Mouse (Mus musculus) E14TG2a.4 (cell line): ENCODE results near the gene Tmem63b.

Source experiments
- CTCF ChIP-seq: conservative IDR thresholded peaks from 2 replicates; pipeline ENCODE4 v1.5.1; 2014; ENCODE audit warnings: low read length
- NANOG ChIP-seq: IDR thresholded peaks from 2 replicates; pipeline ENCODE4 v1.6.1; 2014; ENCODE audit warnings: borderline replicate concordance, low read length, mixed read lengths

DNA sequence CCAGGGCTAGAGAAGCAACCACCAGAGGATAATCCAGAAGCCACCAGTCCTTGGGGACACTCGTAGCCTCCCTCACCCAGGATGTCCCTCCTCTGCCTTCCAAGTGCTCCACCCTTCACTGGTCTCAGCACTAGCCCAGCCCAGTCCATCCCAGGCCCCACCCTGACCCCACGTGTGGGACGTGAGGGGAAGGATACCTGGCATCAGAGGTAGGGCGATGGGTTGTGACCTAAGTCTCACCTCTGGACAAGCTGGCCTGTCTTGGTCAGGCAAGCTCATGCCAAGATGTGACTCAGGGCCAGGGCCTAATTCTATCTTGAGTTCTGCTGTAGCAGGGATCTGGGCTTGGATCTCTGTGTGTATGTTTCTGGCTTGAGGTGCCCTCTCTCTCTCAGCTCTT, 48.2 kb upstream of the Tmem63b start:
- TF ChIP-seq CTCF (no peak), NANOG (no peak)
